Mouse (Mus musculus): ENCODE measurements around the gene Ttll10. TPM values are rescaled to one million over a fixed set of nuclear protein-coding genes. Genes with fewer than 3 reads are reported as not detected.

The Ttll10 gene
- total and polyA plus RNA-seq, 3 experiments = 0.11 TPM; not detected in 2

DNA sequence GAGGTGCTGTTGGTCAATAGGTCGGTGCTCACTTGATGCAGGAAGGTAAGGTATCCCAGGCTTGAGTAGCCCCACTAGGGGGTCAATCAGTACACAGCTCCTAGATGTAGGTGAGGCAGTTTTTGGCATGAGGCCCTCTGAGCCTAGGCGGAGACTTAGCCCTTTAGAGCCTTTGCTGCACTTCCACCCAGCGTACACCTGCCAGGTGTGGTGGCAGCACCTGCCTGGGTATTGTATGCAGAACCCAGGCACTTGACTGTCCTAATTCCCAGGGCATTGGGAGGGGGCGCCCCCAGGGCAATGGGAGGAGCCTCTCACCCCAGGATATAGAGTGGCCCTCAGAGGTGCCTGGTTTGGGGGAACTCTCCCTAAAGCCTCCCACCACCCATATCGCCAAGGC is 4.0 kb downstream of the Ttll10 start:
- Histone ChIP-seq H3K9me3 (replicated peaks; ENCODE audit: insufficient read depth, low read length) (no peaks in the 10 kb centered on the region), H3K4me1 (ENCODE audit: control insufficient read depth in 1 of 2, insufficient read depth in 2 of 2, low read length in 2 of 2) (peaks cover 0 to 7% of the 10 kb centered on the region in 2 experiments; a peak in 2 of 4 replicates), H3K79me2 (ENCODE audit: control insufficient read depth, insufficient read depth, low read length, poor library complexity) (no peaks in the 10 kb centered on the region), H3K36me3 (ENCODE audit: control insufficient read depth in 1 of 2, insufficient read depth in 2 of 2, low read length in 2 of 2) (peaks cover 0 to 3% of the 10 kb centered on the region in 2 experiments; a peak in 1 of 4 replicates), H3K27ac (ENCODE audit: control insufficient read depth, low read depth, low read length) (no peak overlapping the region), H3K27me3 (ENCODE audit: control insufficient read depth in 1 of 2, insufficient read depth in 2 of 2, low read length in 2 of 2) (peaks cover 3 to 8% of the 10 kb centered on the region in 2 experiments; a peak in 3 of 4 replicates), H3K4me3 (ENCODE audit: control insufficient read depth in 1 of 2, insufficient read depth in 1 of 2, low read depth in 2 of 2, low read length in 2 of 2) (no peak overlapping the region), H3K9ac (ENCODE audit: control insufficient read depth, low read depth, low read length, poor library complexity, severe bottlenecking) (no peak overlapping the region)
- TF ChIP-seq TBP (IDR thresholded peaks at IDR 0.05; ENCODE audit: low read depth, low read length) (no peak), ELF1 (IDR thresholded peaks at IDR 0.05; ENCODE audit: low read depth, low read length) (no peak), USF2 (IDR thresholded peaks at IDR 0.05; ENCODE audit: borderline replicate concordance in 1 of 2, insufficient read depth in 1 of 2, low read depth in 1 of 2, low read length in 2 of 2) (no peak), HCFC1 (IDR thresholded peaks at IDR 0.05; ENCODE audit: low read depth, low read length) (no peak), EP300 (IDR thresholded peaks at IDR 0.05; ENCODE audit: low read depth in 1 of 2, low read length in 2 of 2) (no peak), GABPA (IDR thresholded peaks at IDR 0.05; ENCODE audit: low read depth, low read length) (no peak)
- DNase-seq (ENCODE audit: low read depth, low spot score) = no peak

DNA sequence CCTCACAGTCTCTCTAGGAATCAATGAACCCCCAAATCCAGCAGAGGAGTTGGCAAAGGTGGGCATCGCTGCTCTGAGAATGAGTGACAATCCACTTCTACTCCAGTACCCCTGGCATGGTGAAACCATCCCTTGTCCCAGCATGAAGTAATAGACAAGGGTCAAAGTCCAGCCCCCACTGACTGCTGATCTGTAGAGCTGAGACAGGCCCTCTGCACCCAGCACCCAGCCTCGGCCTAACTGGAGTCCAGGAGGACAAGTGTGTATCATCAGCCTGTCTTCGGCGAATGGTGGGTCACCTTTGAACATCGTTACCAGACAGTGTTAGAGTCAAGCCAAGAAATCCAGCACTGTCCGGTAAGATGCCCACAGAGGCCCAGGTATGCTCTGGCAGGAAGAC is 4.6 kb downstream of the Ttll10 start:
- peaks cover 3 to 8% of the 10 kb centered on the region in 2 experiments; a peak in 3 of 4 replicates for H3K27me3 ChIP-seq (ENCODE audit: control insufficient read depth in 1 of 2, insufficient read depth in 2 of 2, low read length in 2 of 2)
- TF ChIP-seq CHD1 (IDR thresholded peaks at IDR 0.05; ENCODE audit: low read depth, low read length) (no peak), HCFC1 (IDR thresholded peaks at IDR 0.05; ENCODE audit: low read depth, low read length) (no peak), ETS1 (IDR thresholded peaks at IDR 0.05; ENCODE audit: low read depth, low read length) (no peak), USF2 (IDR thresholded peaks at IDR 0.05; ENCODE audit: borderline replicate concordance in 1 of 2, insufficient read depth in 1 of 2, low read depth in 1 of 2, low read length in 2 of 2) (no peak), ZMIZ1 (IDR thresholded peaks at IDR 0.05; ENCODE audit: low read depth, low read length) (no peak), MXI1 (IDR thresholded peaks at IDR 0.05; ENCODE audit: low read depth, low read length) (no peak), ZKSCAN1 (IDR thresholded peaks at IDR 0.05; ENCODE audit: low read depth, low read length) (no peak), GATA1 (IDR thresholded peaks at IDR 0.05; ENCODE audit: low read depth, low read length) (no peak), SIN3A (IDR thresholded peaks at IDR 0.05; ENCODE audit: low read length) (no peak)

DNA sequence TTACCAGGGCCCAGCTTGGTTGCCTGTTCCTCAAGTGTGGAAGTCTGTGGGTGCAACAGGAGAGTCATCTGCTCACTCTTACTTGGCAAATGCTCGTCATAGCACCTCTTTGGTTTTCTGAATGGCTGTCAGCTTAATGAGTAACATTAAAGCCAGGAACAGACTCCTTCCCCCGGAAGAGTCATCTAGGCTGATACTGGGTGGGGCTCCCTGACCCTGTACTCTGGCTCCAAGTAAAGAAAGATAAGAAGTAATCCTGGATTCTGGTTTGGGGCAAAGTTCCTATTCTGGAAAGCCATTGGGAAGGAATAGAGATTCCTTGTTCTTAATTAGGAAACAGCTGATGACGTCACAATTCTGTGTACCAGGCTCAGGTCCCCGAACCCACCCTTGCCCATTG is 5.1 kb downstream of the Ttll10 start:
- peaks cover 3 to 8% of the 10 kb centered on the region in 2 experiments; a peak in 3 of 4 replicates for H3K27me3 ChIP-seq (ENCODE audit: control insufficient read depth in 1 of 2, insufficient read depth in 2 of 2, low read length in 2 of 2)
- TF ChIP-seq CHD2 (IDR thresholded peaks at IDR 0.05; ENCODE audit: low read length) (no peak), CTCF (IDR thresholded peaks at IDR 0.05 in 2 of 3, conservative IDR thresholded peaks at IDR 0.05 in 1 of 3; ENCODE audit: control insufficient read depth in 1 of 3, insufficient read depth in 1 of 3, low read depth in 2 of 3, low read length in 3 of 3, poor library complexity in 1 of 3, severe bottlenecking in 1 of 3) (no peak), ZC3H11A (IDR thresholded peaks at IDR 0.05; ENCODE audit: low read depth, low read length) (no peak), JUND (IDR thresholded peaks at IDR 0.05; ENCODE audit: low read depth, low read length) (no peak), MXI1 (IDR thresholded peaks at IDR 0.05; ENCODE audit: low read depth, low read length) (no peak), TCF12 (IDR thresholded peaks at IDR 0.05; ENCODE audit: low read depth, low read length) (no peak), RCOR1 (IDR thresholded peaks at IDR 0.05; ENCODE audit: low read depth, low read length) (no peak), UBTF (IDR thresholded peaks at IDR 0.05; ENCODE audit: borderline replicate concordance, insufficient read depth, low read depth, low read length) (no peak), HCFC1 (IDR thresholded peaks at IDR 0.05; ENCODE audit: low read depth, low read length) (no peak), POLR2AphosphoS2 (IDR thresholded peaks at IDR 0.05; ENCODE audit: low read length) (no peak), ETS1 (IDR thresholded peaks at IDR 0.05; ENCODE audit: low read depth, low read length) (no peak), POLR2A (IDR thresholded peaks at IDR 0.05; ENCODE audit: control insufficient read depth in 1 of 2, insufficient read depth in 1 of 2, low read depth in 1 of 2, low read length in 2 of 2, poor library complexity in 1 of 2) (no peak), CHD1 (IDR thresholded peaks at IDR 0.05; ENCODE audit: low read depth, low read length) (no peak), TAL1 (IDR thresholded peaks at IDR 0.05; ENCODE audit: low read length) (no peak), USF1 (IDR thresholded peaks at IDR 0.05; ENCODE audit: low read depth, low read length) (no peak), NRF1 (IDR thresholded peaks at IDR 0.05; ENCODE audit: insufficient read depth, low read depth, low read length, poor library complexity, severe bottlenecking) (no peak)

More for the DNA sequence above, 4.6 kb downstream of the Ttll10 start:
- H3K27ac ChIP-seq (ENCODE audit: control insufficient read depth, low read depth, low read length) = no peak overlapping the region
- H3K36me3 ChIP-seq (ENCODE audit: control insufficient read depth in 1 of 2, insufficient read depth in 2 of 2, low read length in 2 of 2) = peaks cover 0 to 7% of the 10 kb centered on the region in 2 experiments; a peak in 2 of 4 replicates
- H3K9me3 ChIP-seq (replicated peaks; ENCODE audit: insufficient read depth, low read length) = no peaks in the 10 kb centered on the region
- H3K4me3 ChIP-seq (ENCODE audit: control insufficient read depth in 1 of 2, insufficient read depth in 1 of 2, low read depth in 2 of 2, low read length in 2 of 2) = no peak overlapping the region
- peaks cover 0 to 8% of the 10 kb centered on the region in 2 experiments; a peak in 3 of 4 replicates for H3K4me1 ChIP-seq (ENCODE audit: control insufficient read depth in 1 of 2, insufficient read depth in 2 of 2, low read length in 2 of 2)
- no peaks in the 10 kb centered on the region for H3K79me2 ChIP-seq (ENCODE audit: control insufficient read depth, insufficient read depth, low read length, poor library complexity)
- DNase-seq (ENCODE audit: low read depth, low spot score) = no peak
- H3K9ac ChIP-seq (ENCODE audit: control insufficient read depth, low read depth, low read length, poor library complexity, severe bottlenecking) = no peak overlapping the region

More for the DNA sequence above, 5.1 kb downstream of the Ttll10 start:
- no peaks in the 10 kb centered on the region for H3K79me2 ChIP-seq (ENCODE audit: control insufficient read depth, insufficient read depth, low read length, poor library complexity)
- H3K9ac ChIP-seq (ENCODE audit: control insufficient read depth, low read depth, low read length, poor library complexity, severe bottlenecking) = no peak overlapping the region
- DNase-seq (ENCODE audit: low read depth, low spot score) = no peak
- no peaks in the 10 kb centered on the region for H3K9me3 ChIP-seq (replicated peaks; ENCODE audit: insufficient read depth, low read length)
- H3K4me3 ChIP-seq (ENCODE audit: control insufficient read depth in 1 of 2, insufficient read depth in 1 of 2, low read depth in 2 of 2, low read length in 2 of 2) = no peak overlapping the region
- peaks cover 0 to 8% of the 10 kb centered on the region in 2 experiments; a peak in 3 of 4 replicates for H3K4me1 ChIP-seq (ENCODE audit: control insufficient read depth in 1 of 2, insufficient read depth in 2 of 2, low read length in 2 of 2)
- peaks cover 0 to 9% of the 10 kb centered on the region in 2 experiments; a peak in 2 of 4 replicates for H3K36me3 ChIP-seq (ENCODE audit: control insufficient read depth in 1 of 2, insufficient read depth in 2 of 2, low read length in 2 of 2)
- H3K27ac ChIP-seq (ENCODE audit: control insufficient read depth, low read depth, low read length) = no peak overlapping the region
